Mouse (Mus musculus): ENCODE results near the gene Lrrc3. TPM values are rescaled to one million over a fixed set of nuclear protein-coding genes. Genes with fewer than 3 reads are reported as not detected.

Gene Lrrc3
- 3.1 and 4.6 TPM in 2 replicates for polyA plus RNA-seq (2012; rRNA removed; ENCODE audit: low replicate concordance)

DNA sequence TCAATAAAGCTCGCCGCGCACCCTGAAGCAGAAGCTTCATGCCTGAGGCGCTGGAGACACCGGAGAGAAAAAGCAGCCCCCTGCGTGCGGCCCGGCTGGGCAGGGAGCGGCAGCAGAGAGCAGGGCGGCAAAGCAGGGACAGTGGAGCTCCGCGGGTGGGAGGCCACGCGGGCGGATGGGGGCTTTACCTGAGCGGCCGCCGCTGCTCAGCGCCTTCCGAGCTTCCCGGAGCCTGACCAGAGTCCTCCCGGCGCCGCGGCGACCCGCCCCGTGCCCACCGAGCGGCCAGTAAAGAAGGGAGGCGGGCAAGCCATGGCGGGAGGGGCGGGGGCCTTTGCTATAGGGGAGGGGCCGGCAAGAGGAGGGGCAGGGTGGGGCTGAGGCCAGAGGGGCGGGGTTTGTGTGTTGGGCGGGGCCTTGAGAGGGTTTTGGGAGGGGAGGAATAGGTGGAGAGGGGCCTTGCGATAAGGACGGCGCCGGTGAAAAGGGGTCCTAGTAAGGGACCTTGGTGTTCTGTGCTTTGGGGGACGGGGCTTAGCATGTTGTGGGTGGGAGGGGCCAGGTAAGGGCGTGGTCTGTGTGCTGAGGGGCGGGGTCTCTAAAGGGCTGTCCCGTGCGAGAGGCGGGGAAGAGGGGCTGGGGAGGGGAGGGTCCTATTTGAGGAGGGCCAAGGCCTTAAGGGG, at the start of gene Lrrc3:
Gene Lrrc3, minus strand, starts transcription at position 326 of the 683 bp plus-strand sequence.

DNA sequence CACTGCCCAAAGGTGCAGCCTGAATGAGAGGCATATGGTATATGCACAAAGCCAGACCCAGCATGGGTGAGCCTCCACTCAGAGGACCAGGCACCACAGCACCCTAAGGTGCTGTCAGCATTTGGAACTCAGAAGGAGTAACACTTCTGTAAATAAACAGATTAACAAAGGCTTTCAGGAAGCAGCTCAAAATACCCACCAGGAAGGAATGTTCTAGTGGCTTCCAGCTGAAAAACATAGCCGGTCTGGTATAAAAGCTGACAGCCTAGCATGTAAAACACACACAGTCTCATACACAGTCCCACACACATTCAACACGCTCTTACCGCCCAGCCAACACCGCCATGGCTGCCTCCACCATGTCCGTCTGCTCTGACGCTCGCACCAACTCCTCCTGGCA, 40.7 kb downstream of the Lrrc3 start, which contains the start of gene Gm3285:
Gene Gm3285, plus strand, starts transcription at position 301 of the 400 bp plus-strand sequence.

GRCm38 (mm10) chr10:77852559-77852958, 49.8 kb downstream of the Lrrc3 start, which contains the start of gene Gm10318:
TSS of gene Gm10318 (plus strand) at chr10:77852859.

Other genes starting within 250 kb of the Lrrc3 start
- 0.49 and 0.69 TPM in 2 replicates for gene Tspear, start 216.0 kb downstream of the Lrrc3 start, polyA plus RNA-seq (2012; rRNA removed; ENCODE audit: low replicate concordance)
- not detected in 2 replicates for gene Gm19402, start 211.8 kb downstream of the Lrrc3 start, polyA plus RNA-seq (2012; rRNA removed; ENCODE audit: low replicate concordance)
- not detected in 2 replicates for gene Gm9508, start 205.3 kb downstream of the Lrrc3 start, polyA plus RNA-seq (2012; rRNA removed; ENCODE audit: low replicate concordance)
- gene Gm10272, start 195.9 kb downstream of the Lrrc3 start, polyA plus RNA-seq (2012; rRNA removed; ENCODE audit: low replicate concordance): not detected in 2 replicates
- gene Gm10024, start 191.1 kb downstream of the Lrrc3 start, polyA plus RNA-seq (2012; rRNA removed; ENCODE audit: low replicate concordance): not detected in 2 replicates
- gene Gm10142, start 186.7 kb downstream of the Lrrc3 start, polyA plus RNA-seq (2012; rRNA removed; ENCODE audit: low replicate concordance): not detected in 2 replicates
- gene Krtap12-1, start 181.9 kb downstream of the Lrrc3 start, polyA plus RNA-seq (2012; rRNA removed; ENCODE audit: low replicate concordance): not detected in 2 replicates
- gene Gm10100, start 176.1 kb downstream of the Lrrc3 start, polyA plus RNA-seq (2012; rRNA removed; ENCODE audit: low replicate concordance): not detected in 2 replicates
- not detected in 2 replicates for gene Gm18596, start 159.9 kb downstream of the Lrrc3 start, polyA plus RNA-seq (2012; rRNA removed; ENCODE audit: low replicate concordance)
- not detected in 2 replicates for gene Gm9736, start 151.2 kb downstream of the Lrrc3 start, polyA plus RNA-seq (2012; rRNA removed; ENCODE audit: low replicate concordance)
- gene Gm3233, start 142.9 kb downstream of the Lrrc3 start, polyA plus RNA-seq (2012; rRNA removed; ENCODE audit: low replicate concordance): not detected in 2 replicates
- gene Gm3238, start 131.2 kb downstream of the Lrrc3 start, polyA plus RNA-seq (2012; rRNA removed; ENCODE audit: low replicate concordance): not detected in 2 replicates
- gene Gm7138, start 125.6 kb downstream of the Lrrc3 start, polyA plus RNA-seq (2012; rRNA removed; ENCODE audit: low replicate concordance): not detected in 2 replicates
- gene Gm3250, start 120.0 kb downstream of the Lrrc3 start, polyA plus RNA-seq (2012; rRNA removed; ENCODE audit: low replicate concordance): not detected in 2 replicates
- gene Gm7137, start 114.3 kb downstream of the Lrrc3 start, polyA plus RNA-seq (2012; rRNA removed; ENCODE audit: low replicate concordance): not detected in 2 replicates
- gene Gm9639, start 107.5 kb downstream of the Lrrc3 start, polyA plus RNA-seq (2012; rRNA removed; ENCODE audit: low replicate concordance): not detected in 2 replicates
- not detected in 2 replicates for gene Gm19668, start 103.4 kb downstream of the Lrrc3 start, polyA plus RNA-seq (2012; rRNA removed; ENCODE audit: low replicate concordance)
- gene Gm9507, start 90.7 kb downstream of the Lrrc3 start, polyA plus RNA-seq (2012; rRNA removed; ENCODE audit: low replicate concordance): not detected in 2 replicates
- gene Gm2696, start 87.9 kb downstream of the Lrrc3 start, polyA plus RNA-seq (2012; rRNA removed; ENCODE audit: low replicate concordance): not detected in 2 replicates
- gene Krtap10-4, start 75.4 kb downstream of the Lrrc3 start, polyA plus RNA-seq (2012; rRNA removed; ENCODE audit: low replicate concordance): not detected in 2 replicates
- gene Krtap10-10, start 66.6 kb downstream of the Lrrc3 start, polyA plus RNA-seq (2012; rRNA removed; ENCODE audit: low replicate concordance): not detected in 2 replicates
- gene Gm36176, start 55.7 kb downstream of the Lrrc3 start, polyA plus RNA-seq (2012; rRNA removed; ENCODE audit: low replicate concordance): not detected in 2 replicates
- not detected in 2 replicates for gene Gm10318, start 49.7 kb downstream of the Lrrc3 start, polyA plus RNA-seq (2012; rRNA removed; ENCODE audit: low replicate concordance)
- not detected in 2 replicates for gene Gm3285, start 40.6 kb downstream of the Lrrc3 start, polyA plus RNA-seq (2012; rRNA removed; ENCODE audit: low replicate concordance)
- gene Trpm2, start 68.0 kb upstream of the Lrrc3 start, polyA plus RNA-seq (2012; rRNA removed; ENCODE audit: low replicate concordance): 4.3 and 5.9 TPM in 2 replicates
- 44.5 and 83.3 TPM in 2 replicates for gene 1810043G02Rik, start 76.0 kb upstream of the Lrrc3 start, polyA plus RNA-seq (2012; rRNA removed; ENCODE audit: low replicate concordance)
- gene Pfkl, start 107.5 kb upstream of the Lrrc3 start, polyA plus RNA-seq (2012; rRNA removed; ENCODE audit: low replicate concordance): 168 and 171 TPM in 2 replicates
- 3.0 and 3.2 TPM in 2 replicates for gene Dnmt3l, start 139.4 kb upstream of the Lrrc3 start, polyA plus RNA-seq (2012; rRNA removed; ENCODE audit: low replicate concordance)
- gene Aire, start 141.1 kb upstream of the Lrrc3 start, polyA plus RNA-seq (2012; rRNA removed; ENCODE audit: low replicate concordance): 1.9 and 5.8 TPM in 2 replicates
- 44.8 and 47.5 TPM in 2 replicates for gene Icosl, start 166.8 kb upstream of the Lrrc3 start, polyA plus RNA-seq (2012; rRNA removed; ENCODE audit: low replicate concordance)

Measured in mammary gland, adult 2 months (tissue).